Mouse (Mus musculus) thymus, adult 2 months (tissue): ENCODE measurements at regions not wholly inside any gene's neighbourhood (a gene's known extent, or its start where the extent isn't known, plus 50 kb on each side); places are given as distances from the start of the nearest gene placed in this dataset.

ENCODE experiments used
- DNase-seq: peaks from one replicate; pipeline ENCODE4 v3.0.0; 2021
- H3K27ac ChIP-seq: fragments of 200-500 bp; 2 replicates; pipeline ENCODE4 v1.5.1; 2012; ENCODE audit warnings: low read length, control low read depth; ENCODE audit not compliant: control insufficient read depth, insufficient read depth
- H3K27me3 ChIP-seq: fragments of 200-500 bp; 2 replicates; pipeline ENCODE4 v1.6.1; 2012; ENCODE audit warnings: mild to moderate bottlenecking, low read length, moderate library complexity, mixed read lengths; ENCODE audit not compliant: control insufficient read depth, insufficient read depth
- H3K36me3 ChIP-seq: fragments of 200-500 bp; 2 replicates; pipeline ENCODE4 v1.6.1; 2012; ENCODE audit warnings: mild to moderate bottlenecking, low read length, moderate library complexity; ENCODE audit not compliant: control insufficient read depth, insufficient read depth
- H3K4me1 ChIP-seq: fragments of 200-500 bp; replicated peaks from 2 replicates; pipeline ENCODE4 v1.6.1; 2012; ENCODE audit warnings: low read length; ENCODE audit not compliant: control insufficient read depth, insufficient read depth
- H3K4me3 ChIP-seq: fragments of 200-500 bp; 2 replicates; pipeline ENCODE4 v1.5.1; 2012; ENCODE audit warnings: mild to moderate bottlenecking, low read length, control low read depth, moderate library complexity; ENCODE audit not compliant: control insufficient read depth, insufficient read depth
- CTCF ChIP-seq: fragments of 200-500 bp; IDR thresholded peaks from 2 replicates; pipeline ENCODE4 v1.5.1; 2012; ENCODE audit warnings: mild to moderate bottlenecking, control low read depth, low read length, moderate library complexity, borderline replicate concordance; ENCODE audit not compliant: control insufficient read depth, poor library complexity, insufficient read depth; ENCODE audit errors: extremely low read depth
- POLR2A ChIP-seq: fragments of 200-500 bp; IDR thresholded peaks from 2 replicates; pipeline ENCODE4 v1.6.1; 2012; ENCODE audit warnings: mild to moderate bottlenecking, low read length, control low read depth, moderate library complexity; ENCODE audit not compliant: control insufficient read depth, poor library complexity, insufficient read depth; ENCODE audit errors: extremely low read depth
- WGBS: fragments of 180-500 bp; shearing (Covaris S2); methylation state at CpG from one replicate; pipeline ENCODE4 v1.1.7; 2018; 5-methylcytosine and 5-hydroxymethylcytosine counted together

DNA sequence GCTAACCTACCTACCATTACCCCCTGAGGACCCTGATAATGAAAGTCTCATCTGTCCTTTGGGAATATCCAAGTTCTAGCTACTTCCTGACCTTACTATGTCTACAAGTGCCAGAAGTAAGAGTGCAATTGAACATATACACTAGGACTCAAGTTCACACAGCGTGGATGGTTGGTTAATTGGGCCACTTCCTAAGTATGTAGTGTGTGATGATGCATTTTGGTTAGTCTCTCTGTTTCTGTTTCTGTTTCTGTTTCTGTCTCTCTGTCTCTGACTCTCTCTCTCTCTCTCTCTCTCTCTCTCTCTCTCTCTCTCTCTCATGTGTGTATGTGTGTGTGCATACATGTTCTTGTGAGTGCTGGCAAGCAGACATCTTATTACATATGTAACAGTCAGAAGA, 77.6 kb upstream of the Bace2 start:
- no peak for TF ChIP-seq CTCF
- no peak for TF ChIP-seq POLR2A
- H3K27ac ChIP-seq = no peak overlapping the region
- no peaks in the 10 kb centered on the region for H3K27me3 ChIP-seq
- no peaks in the 10 kb centered on the region for H3K4me1 ChIP-seq
- no peaks in the 10 kb centered on the region for H3K36me3 ChIP-seq
- DNase-seq = no peak
- WGBS = 75% methylated on average over 1 of the region's 1 CpGs
- H3K4me3 ChIP-seq = no peak overlapping the region

DNA sequence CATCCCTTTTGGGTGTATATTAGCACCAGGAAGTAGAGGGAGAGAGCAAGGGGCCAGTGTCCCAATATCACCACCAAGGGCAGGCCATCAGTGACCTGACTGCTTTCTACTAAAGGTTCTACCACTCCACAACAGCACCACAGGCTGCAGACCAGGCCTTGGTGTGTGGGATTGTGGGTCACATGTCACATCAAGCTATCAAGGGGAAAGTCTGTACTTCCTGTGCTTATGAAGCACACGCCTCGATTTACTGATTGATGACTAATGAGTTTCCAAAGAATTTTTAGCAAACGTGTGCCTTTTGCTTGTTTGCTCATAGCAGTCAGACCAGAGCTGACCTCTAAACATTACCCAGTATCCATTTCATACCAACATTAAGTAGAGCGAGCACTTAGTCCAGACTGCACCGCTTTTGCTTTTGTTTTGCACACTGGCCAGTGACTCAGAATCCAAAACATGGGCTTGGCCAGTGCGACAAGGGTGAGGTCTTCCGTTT, 74.9 kb upstream of the Bace2 start:
- H3K27me3 ChIP-seq = no peaks in the 10 kb centered on the region
- 77% methylated on average over 7 of the region's 7 CpGs for WGBS
- TF ChIP-seq CTCF = no peak
- no peak for TF ChIP-seq POLR2A
- no peaks in the 10 kb centered on the region for H3K36me3 ChIP-seq
- H3K27ac ChIP-seq = no peak overlapping the region
- H3K4me1 ChIP-seq = no peaks in the 10 kb centered on the region
- no peak overlapping the region for H3K4me3 ChIP-seq
- DNase-seq = no peak

DNA sequence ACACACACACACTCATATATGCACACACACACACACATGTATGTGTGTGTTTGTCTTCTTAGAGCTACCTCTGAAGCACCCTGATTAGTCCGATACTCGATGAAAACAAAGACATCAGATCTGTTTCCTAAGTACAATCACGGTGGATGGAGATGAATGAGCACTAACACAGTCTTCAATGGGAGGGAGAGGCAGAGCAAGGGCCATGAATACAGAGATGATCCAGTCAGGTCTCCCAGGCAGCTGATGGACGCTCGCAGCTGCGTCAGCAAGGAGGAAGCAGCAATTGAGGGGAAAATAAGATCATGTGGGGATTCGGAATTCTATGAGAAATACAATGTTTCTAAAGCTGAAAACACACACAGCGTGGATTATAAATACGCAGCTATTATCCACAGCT, 73.6 kb upstream of the Bace2 start:
- no peak for DNase-seq
- Histone ChIP-seq H3K36me3 (no peaks in the 10 kb centered on the region), H3K27ac (no peak overlapping the region), H3K4me3 (no peak overlapping the region), H3K4me1 (no peaks in the 10 kb centered on the region), H3K27me3 (no peaks in the 10 kb centered on the region)
- TF ChIP-seq CTCF (no peak), POLR2A (no peak)
- WGBS = 95% methylated on average over 9 of the region's 9 CpGs

DNA sequence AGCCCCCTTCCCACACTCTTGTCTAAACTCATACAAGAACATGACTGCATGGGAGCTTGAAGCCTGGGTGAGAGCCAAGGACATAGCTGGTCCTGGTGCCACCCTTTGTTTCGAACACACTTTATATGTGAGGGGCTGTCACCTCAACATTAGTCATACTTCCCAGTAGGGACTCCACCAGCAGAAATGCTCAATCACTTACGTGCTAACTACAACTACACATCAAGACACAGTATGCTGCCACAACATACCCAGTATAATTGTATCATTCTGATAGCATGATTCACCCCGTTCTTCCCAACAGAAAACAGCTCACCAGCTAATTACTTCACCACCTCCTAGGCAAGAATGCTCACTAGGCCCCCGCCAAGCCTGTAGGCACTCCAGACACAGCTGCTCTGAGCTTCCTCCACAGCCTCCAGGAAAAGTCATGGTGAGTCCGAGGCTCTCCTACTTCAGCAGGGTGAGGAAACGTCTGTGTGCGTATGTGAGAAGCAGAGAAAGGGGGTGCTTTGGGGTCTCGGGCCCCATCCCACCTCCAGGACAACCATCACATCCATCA, 70.6 kb upstream of the Bace2 start:
- no peaks in the 10 kb centered on the region for H3K27me3 ChIP-seq
- 93% methylated on average over 8 of the region's 8 CpGs for WGBS
- no peak overlapping the region for H3K27ac ChIP-seq
- H3K4me3 ChIP-seq = no peak overlapping the region
- H3K36me3 ChIP-seq = no peaks in the 10 kb centered on the region
- TF ChIP-seq CTCF = no peak
- H3K4me1 ChIP-seq = peaks cover 2% of the 10 kb centered on the region; the same call in 1 of the 2 replicates
- no peak for DNase-seq

DNA sequence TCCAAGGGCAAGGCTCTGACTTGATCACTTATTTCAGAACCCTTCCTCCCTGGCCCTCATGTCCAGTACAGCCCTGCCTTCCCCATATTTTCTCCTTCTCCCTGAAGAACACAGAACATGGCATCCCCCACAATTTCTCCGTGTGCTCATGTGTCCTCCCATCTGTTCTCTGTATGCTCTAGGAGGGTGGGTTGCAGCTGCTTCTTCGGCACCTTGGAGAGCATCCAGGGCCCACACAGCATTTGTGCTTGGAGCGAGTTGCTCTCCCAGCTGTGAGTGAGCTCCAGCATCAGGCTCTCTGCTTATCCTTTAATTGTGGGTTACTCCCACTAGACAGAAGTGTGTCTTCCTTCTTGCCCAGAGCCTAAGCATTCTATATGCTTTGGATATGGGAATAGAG, 69.8 kb upstream of the Bace2 start:
- Histone ChIP-seq H3K4me1 (peaks cover 2% of the 10 kb centered on the region; the same call in 1 of the 2 replicates), H3K36me3 (no peaks in the 10 kb centered on the region), H3K27me3 (no peaks in the 10 kb centered on the region), H3K4me3 (no peak overlapping the region), H3K27ac (no peak overlapping the region)
- 87% methylated on average over 3 of the region's 3 CpGs for WGBS
- no peak for TF ChIP-seq POLR2A
- no peak for TF ChIP-seq CTCF
- DNase-seq = no peak

DNA sequence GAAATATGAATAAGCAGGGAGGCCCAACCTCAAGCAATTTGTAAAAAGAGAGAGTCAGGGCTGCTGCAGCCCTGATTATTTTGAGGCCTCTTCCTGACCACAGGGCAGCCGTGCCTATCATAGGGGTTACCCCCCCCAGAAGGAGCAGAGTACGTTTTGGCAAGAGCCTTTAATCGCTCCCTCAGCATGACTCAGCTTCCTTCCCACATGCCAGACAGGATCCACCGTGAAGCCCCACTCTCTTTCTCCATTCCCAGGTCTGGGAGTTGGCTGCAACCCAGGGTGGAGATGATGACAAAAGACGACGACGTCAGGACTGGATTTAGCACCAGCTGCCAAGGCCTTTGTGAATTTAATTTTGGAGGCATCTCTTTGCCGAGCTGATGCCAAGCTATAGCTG, 67.9 kb upstream of the Bace2 start:
- DNase-seq = no peak
- H3K36me3 ChIP-seq = no peaks in the 10 kb centered on the region
- TF ChIP-seq CTCF = no peak
- TF ChIP-seq POLR2A = no peak

DNA sequence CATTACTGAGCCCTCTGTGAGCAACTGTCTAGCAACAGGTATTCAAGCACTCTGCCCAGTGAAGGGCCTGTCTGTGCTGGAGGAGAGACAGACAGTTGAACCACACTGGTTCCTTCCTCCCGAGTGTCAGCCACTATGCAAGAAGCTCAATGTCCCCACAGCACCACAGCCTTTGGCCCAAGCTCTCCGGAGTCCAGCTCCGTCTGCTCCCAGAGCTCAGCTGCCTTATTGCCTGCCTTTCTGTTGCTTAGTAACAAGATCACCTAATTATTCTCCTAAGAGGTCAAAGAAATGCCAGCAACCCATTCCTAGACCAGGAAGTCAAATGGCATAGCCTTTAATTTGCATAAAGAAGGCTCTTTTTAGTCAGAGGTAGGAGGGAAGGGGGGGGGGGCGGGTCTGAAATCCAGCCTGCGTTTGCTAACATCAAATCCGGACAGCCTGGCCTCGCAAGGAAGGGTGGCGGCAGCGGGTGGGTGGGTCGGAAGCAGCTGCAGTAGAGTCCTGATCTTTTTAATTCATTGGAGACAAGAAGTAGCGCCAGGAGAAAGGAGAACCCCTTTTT, 64.0 kb upstream of the Bace2 start:
- no peak for DNase-seq
- Histone ChIP-seq H3K4me1 (peaks cover 2% of the 10 kb centered on the region), H3K4me3 (no peak overlapping the region), H3K27me3 (no peaks in the 10 kb centered on the region), H3K36me3 (no peaks in the 10 kb centered on the region), H3K27ac (no peak overlapping the region)
- WGBS = 14% methylated on average over 11 of the region's 11 CpGs
- TF ChIP-seq CTCF (no peak), POLR2A (no peak)

More for the DNA sequence above, 67.9 kb upstream of the Bace2 start:
- Histone ChIP-seq H3K4me1 (peaks cover 2% of the 10 kb centered on the region), H3K27ac (no peak overlapping the region), H3K4me3 (no peak overlapping the region), H3K27me3 (no peaks in the 10 kb centered on the region)
- WGBS = 22% methylated on average over 8 of the region's 8 CpGs
